Mouse (Mus musculus) megakaryocyte, adult 5-6 weeks (primary cell): ENCODE data around the gene Flii. TPM values are rescaled to one million over a fixed set of nuclear protein-coding genes. Genes with fewer than 3 reads are reported as not detected.

Experiments
- ATAC-seq: 2 replicates; pipeline ENCODE4 v1.8.0; 2016; ENCODE audit warnings: mild to moderate bottlenecking, inconsistent platforms; ENCODE audit not compliant: poor library complexity, severe bottlenecking
- total RNA-seq, 2 experiments: library from RNA; stranded (forward) in 1 of 2; stranded (reverse) in 1 of 2; fragments of 153-499, 151-499 nt in 1 of 2; fragments of 221-1000, 200-1000 nt in 1 of 2; gene quantifications; 2 replicates each; pipeline versions ENCODE4 v1.2.3 to v1.2.4; 2015 to 2017

Gene Flii
- total RNA-seq, 2 experiments from 2014 or later: 115 to 172 TPM

DNA sequence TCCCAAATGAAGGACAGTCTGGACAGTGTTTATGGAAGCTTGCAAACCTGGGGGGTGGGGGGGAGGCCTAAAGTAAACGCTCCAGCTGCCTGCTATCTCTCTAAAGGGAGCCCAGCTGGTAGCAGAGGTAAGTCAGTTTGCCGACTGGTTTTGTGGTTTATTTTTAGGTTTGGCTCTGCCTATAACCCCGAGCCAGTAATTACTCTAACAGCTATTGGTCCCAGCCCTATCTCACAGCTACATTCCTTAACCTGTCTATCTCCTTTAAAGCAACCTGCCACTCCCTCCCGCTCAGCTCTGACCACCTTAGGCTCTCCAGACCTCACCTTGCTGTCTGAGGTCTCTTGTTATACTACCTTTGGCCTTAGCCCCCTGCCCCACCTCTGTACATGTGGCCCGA, 7.8 kb downstream of the Flii start:
- ATAC-seq: no peak

DNA sequence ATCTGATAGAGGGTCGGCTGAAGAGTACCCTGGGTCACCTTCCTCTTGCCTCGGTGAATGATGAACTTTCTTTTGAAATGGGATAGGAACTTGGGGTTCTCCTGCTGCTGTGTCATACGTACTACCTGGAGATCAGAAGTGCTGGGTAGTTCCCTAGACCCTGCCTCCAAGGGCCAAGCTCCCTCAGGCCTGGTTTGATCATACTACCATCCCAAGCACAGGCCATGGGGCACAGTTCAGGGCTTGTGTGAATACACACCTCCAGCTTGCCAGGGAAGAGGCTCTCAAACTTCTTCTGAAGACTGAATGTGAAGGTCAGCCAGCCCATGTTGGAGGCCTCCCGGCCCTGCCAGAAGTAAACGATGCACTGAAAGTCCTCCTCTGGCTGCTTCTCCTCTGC, 11.2 kb downstream of the Flii start:
- no peak for ATAC-seq

DNA sequence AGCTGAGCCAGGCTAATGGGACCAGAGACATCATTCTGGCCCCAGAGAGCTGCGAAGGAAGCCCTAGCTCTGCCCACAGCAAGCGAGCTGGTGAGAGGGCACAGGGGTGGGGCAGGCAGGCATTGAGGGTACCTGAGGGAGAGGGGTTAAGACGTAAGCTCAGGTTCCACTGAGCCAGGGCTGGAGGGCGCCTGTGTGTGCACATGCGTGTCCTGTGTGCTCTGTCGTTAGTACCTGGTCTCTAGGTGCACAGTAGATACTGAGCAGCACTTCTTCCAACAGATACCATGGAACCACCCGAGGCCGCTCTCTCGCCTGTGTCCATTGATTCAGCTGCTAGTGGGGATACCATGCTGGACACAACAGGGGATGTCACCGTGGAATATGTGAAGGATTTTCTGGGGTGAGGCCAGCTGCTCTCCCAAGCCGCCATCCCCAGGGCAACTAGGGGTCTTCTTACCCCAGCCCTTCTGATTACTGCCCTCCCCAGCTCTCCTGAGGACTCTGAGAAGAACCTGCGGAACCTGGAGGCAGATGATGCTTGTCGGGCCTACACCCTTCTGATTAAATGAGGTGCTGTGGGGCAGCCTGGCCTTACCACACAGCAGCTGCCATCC, 14.3 kb downstream of the Flii start:
- ATAC-seq: no peak

DNA sequence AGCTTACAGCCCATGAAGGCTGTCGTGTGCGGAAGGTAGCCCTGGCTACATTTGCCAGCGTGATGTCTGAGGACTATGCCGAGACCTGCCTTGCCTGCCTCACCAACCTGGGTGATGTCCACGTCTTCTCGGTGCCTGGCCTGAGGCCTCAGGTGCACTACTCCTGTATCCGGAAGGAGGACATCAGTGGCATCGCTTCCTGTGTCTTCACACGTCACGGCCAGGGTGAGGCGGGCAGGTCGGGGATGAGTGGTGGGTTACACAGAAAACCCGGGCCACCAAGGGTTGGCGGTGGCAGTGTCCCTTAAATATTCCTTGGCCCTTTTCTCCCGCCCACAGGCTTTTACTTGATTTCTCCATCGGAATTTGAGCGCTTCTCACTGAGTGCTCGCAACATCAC, 15.0 kb downstream of the Flii start:
- no peak for ATAC-seq

DNA sequence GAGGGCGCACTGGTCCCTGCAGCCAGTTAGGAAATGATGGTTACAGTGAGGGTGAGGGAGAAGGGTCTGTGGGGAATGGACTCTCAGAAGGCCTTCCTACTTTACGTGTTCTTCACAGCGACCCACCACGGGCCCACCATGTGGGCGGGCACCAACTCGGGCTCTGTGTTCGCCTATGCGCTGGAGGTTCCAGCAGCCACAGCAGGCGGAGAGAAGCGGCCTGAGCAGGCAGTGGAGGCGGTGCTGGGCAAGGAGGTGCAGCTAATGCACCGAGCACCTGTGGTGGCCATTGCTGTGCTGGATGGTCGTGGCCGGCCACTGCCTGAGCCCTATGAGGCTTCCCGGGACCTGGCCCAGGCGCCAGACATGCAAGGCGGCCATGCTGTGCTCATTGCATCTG, 15.8 kb downstream of the Flii start:
- ATAC-seq: no peak

DNA sequence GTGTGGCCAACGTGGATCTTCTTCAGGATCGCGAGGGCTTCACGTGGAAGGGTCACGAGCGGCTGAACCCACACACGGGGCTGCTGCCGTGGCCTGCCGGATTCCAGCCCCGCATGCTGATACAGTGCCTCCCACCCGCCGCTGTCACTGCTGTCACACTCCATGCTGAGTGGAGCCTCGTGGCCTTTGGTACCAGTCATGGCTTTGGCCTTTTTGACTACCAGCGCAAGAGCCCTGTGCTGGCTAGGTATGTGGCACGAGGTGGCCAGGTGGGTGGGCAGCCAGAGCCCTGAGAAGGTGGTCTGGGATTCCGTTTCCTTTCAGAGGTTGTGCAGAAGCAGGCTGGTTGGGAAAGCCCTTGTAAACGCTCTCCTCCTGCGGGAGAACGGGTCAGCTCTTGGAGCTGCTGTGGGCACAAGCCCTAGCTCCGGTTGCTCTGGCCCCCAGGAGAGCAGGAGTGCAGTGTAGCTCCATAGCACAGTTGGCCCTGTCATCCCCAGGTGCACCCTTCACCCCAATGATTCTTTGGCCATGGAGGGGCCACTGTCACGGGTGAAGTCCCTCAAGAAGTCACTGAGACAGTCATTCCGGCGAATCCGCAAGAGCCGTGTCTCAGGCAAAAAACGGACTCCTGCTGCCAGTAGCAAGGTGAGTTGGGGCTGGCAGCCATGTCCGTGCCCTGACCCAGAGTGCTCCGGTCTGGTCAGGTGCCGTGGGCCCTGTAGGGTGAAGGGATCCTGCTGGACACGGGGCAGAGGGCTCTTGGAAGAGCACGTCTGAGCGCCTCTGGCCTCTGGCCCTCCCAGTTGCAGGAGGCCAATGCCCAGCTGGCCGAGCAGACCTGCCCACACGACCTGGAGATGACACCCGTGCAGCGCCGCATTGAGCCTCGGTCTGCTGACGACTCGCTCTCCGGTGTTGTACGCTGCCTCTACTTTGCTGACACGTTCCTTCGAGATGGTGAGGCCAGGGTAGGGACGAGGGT, 17.3 kb downstream of the Flii start:
- no peak for ATAC-seq

DNA sequence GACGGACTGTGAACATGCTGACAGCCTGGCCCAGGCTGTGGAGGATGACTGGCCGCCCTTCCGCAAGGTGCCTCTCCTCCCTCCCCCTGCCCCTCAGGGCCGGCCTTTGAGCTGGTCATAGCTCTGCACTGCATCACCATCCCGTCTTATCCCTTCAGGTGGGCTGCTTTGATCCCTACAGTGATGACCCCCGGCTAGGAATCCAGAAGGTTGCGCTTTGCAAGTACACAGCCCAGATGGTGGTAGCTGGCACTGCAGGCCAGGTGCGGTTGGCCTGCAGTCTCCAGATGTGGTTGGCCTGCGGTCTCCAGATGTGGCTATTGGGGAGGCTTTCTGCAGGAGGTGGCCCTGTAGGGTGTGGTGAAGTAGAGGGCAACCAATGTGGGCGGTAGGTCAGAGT, 18.4 kb downstream of the Flii start:
- no peak for ATAC-seq

DNA sequence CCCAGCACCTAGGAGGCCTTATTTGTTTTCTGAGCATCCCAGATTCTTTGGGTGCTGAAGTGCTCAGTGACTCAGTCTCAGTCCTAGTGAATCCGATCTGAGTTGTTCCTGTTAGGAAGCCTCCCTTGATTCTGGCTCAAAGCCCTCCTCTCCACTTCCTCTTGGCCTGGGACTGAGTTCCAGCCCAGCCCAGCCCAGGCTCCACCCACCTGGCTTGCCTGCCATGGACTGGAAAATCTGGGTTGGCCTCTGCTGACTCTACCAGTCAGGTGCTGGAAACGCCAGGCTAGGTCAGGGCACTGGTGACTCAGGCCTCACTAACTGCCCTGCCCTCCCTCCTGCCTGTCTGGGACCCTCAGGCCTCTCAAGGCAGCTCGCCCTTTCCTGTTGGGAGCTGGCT, 19.4 kb downstream of the Flii start:
- ATAC-seq: peak; percentile 27; the same call in 1 of the 2 replicates

DNA sequence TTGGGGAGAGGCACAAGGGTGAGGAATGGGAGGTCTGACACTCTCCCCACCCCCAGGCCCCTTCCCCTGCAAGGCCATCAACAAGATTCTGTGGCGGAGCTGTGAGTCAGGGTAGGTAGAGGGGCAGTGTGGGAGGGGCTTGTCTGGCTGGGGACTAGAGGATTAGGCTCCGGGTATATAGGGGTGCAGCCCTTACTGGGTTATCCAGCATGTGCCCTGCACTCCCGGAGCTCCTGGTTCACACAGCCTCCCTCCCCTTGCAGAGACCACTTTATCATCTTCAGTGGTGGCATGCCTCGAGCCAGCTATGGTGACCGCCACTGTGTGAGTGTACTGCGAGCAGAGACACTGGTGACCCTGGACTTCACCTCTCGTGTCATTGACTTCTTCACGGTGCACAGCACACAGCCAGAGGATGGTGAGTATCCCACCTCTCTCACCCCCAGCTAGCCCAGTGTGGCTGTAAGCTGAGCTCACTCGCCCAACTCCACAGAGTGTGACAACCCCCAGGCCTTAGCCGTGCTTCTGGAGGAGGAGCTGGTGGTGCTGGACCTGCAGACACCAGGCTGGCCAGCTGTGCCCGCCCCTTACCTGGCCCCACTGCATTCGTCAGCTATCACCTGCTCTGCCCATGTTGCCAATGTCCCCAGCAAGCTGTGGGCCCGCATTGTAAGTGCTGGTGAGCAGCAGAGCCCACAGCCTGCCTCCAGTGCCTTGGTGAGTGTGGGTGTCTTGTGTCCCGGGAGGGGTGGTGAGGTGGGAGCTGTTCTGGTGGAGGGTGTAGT, 20.2 kb downstream of the Flii start:
- no peak for ATAC-seq

DNA sequence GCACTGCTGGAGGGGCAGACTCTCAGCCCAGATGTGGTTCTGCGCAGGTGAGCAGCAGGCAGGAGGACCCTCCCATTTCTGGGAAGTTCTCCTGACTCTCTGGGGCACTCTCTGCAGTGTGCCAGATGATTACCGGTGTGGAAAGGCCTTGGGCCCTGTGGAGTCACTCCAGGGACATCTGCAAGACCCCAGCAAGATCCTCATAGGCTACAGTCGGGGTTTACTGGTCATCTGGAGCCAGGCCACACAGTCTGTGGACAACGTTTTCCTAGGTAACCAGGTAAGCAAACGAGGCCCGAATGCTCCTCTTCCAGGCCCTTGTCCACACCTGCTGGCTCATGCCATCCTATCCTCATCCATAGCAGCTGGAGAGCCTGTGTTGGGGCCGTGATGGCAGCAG, 21.0 kb downstream of the Flii start:
- ATAC-seq: no peak

DNA sequence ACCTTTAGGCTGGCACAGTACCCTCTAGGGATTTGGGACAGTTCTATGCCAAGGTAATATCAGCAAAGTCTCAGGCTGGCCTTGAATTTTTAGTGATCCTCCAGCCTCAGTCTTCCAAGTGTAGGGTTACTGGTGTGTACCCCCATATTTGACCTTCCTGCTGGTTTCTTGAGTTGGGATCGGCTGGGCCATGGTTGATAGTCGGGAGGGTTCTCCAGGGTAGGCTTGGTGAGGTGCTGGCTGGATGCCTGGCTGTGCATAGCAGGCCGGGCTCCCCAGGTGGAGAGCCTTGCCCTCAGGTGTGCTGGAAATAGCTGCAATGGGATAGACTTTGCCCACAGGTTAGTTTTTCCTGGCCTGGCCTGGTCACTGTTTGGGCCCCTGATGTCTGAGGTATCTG, 21.8 kb downstream of the Flii start:
- no peak for ATAC-seq

DNA sequence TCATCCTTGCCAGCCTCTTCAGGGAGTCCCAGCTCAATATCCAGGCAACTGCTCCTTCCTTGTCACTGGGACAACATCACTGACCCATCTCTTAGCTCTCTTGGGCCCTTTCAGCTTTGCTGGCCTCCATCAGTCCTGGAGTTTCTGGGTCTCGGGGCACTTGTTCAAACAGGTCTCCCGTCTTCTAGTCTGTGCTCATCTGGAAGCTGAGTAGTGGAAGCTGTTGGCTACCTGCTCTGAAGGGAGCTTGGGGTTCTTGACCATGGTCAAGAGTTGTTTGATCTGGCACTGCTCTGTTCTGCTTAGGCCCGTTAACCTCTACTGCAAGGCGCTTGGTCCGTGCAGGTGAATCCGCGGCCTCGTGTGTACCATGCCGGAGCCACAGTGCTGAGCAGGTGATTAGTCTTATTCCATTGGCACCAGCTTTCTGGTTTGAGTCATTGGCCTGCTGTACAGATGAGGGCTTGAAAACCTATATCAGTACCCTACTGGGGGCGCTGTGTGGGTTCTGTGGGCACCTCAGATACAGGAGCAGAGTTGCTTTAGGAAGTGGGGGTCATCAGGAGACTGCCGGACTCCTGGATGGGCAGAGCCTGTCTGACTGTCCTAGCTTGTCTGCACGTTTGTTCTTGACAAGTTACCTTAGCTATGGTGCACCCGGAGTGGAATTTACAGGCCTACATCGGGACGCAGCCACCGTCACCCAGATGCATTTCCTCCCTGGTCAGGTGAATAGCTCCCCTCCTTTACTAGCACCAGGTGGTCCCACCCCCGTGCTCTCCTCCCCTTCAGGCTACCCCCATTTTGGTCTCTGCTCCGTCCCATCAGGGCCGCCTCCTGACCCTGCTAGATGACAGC, 22.8 kb downstream of the Flii start:
- ATAC-seq: no peak

DNA sequence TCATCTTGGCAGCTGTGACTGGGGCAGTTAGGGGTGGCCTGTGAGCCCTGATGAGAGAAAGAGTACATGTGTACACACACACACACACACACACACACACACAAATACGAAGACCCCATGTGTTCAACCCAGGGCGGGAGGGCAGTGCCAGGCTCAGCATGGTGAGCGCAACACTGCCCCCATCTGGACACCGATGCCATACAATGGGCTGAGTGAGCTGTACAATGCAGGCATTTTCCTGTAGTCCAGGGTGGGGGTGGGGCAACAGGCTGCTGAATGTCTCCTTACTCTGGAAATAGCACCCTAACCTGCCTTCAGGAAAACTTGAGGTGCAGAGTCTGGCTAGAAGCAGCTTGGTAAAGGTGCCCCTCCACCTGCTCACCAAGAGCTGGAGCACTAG, 23.9 kb downstream of the Flii start:
- peak; percentile 50 for ATAC-seq

DNA sequence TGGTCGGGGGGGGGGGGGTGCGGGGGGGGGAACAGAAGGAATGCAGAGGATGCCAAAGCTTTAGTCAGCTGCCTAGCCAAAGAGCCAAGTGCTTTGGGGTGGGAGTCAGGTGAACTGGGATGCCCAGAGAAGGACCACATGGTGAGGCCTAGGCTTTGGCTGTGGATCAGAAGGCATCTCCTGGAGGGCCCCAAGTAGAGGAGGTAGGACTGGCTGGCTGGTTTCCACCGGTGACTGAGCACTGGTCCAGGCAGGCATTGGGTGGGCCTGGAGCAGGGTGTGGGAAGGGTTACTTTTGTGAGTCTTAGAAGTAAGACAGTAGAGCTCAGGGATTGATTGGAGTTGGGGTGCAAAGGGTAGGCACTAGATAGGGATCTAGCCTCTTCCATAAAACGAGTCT, 25.5 kb downstream of the Flii start:
- ATAC-seq: no peak

DNA sequence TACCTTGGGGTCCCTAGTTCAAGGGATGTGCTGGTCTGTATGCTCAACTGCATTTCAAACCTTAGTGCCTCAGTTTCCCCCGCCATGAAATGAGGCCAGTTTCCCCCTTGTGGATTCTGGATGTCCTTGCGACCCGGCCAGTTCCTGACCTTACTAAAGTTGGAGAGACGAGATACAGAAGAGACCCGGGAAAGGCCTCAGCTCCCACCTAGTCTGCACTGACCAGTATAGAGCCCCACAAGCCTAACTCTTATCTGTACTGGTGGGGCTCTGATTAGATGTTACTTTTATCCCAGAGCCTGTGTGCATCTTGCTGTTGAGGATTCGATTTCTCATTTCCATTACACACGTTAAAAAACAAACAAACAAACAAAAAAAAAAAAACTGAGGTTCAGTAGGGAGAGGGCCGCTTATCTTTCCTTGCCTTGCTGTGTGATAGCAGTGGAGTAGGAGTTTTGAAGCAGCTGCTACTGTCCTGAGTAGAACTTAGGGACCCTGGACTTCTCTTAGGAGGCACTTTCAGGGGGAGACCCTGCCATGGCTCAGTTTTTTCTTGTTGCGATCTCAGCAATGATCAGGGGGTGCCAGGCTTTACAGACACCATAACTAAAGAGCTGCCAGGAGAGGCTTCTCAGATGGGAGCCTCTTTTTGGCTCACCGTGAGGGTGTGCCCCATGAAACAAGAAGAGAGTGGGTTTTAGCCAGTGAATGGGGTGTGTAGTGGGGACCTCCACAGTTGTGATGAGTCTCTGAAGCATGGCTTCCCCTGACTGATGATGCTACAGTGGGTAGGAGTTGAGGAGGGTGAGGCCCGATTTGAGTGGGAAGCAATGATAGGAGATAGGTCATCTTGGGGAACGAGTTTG, 26.5 kb downstream of the Flii start:
- no peak for ATAC-seq

DNA sequence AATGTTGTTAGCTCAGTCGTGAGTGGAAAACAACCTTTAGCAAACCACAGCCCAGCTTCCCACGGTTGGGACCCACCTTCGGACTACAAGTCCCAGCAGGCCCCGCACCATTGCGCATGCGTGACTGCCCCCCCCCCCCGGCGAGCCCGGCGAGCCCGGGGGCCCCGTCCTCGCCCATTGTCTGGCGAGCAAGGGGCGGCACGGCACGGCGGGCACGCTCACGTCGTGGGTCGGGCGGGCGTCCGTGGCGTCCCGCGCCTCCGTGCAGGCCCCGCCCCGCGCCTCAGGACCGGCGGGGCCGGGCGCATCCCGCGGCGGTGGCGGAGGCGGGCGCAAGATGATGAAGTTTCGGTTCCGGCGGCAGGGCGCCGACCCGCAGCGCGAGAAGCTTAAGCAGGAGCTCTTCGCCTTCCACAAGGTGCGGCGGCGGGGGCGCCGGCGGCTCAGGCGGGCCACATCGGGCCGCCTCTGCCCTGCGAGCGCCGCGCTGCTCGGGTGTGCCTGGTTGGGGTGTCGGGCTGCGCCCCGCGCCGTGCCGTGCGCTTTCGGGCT, 27.5 kb downstream of the Flii start, which contains the start of gene Llgl1:
Gene Llgl1 (plus strand): TSS at position 200 of the 552 bp plus-strand sequence.
- ATAC-seq: peak; percentile 83

DNA sequence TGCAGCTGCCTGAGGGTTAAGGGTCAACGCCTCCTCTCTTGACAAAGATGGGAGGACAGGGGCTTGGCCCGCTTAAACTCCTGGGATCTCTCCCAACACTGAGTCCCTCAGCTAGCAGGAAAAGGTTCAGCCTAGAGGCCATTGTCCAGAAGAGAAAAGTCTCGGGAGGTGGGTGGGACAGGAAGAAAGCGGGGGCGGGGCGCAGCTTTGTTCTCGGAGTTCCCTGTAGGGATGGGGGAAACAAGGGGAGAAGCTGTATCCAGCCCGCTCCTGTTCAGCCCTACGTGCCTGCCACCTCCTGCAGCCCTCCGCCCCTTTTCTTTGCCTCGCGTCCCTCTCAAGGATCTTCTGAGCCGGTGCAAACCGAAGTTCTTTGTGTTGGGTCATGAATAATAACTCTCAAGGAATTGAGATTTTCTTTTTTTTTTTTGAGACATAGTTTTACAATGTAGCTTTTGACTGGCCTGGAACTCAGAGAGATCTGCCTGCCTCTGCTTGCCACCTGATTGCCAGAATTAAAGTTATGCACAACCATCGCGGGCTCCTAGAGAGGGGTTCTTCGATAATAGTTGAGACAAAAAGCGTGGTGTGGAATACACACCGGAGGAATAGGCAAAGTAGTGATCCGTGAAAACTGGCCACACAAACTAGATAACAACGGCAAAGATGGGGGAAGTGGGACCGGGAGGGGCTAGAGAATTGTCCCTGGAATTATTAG, 28.1 kb downstream of the Flii start:
- ATAC-seq: 0 out of 2 replicates have a peak, but pooled peaks have one; percentile 8

DNA sequence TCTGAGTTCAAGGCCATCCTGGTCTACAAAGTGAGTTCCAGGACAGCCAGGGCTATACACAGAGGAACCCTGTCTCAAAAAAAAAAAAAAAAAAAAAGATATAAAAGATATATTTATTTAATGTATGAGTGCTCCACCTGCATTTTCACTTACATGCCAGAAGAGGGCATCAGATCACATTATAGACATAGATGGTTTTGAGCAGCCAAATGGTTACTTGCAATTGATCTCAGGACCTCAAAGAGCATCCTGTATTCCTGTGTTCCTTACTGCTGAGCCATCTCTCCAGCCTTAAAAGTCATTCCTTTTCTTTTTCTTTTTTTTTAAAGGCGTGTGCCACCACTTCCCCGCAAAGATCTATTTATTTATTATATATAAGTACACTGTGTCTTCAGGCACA, 29.5 kb downstream of the Flii start:
- ATAC-seq: peak; percentile 44; the same call in 1 of the 2 replicates
